Mouse (Mus musculus) liver, adult (tissue): ENCODE data around the gene Cdh8.

Source experiments
- GATA4 ChIP-seq: IDR thresholded peaks from 2 replicates; pipeline ENCODE4 v1.6.1; 2014; ENCODE audit warnings: mild to moderate bottlenecking, low read length; ENCODE audit not compliant: insufficient replicate concordance

Cdh8 gene

GRCm38 (mm10) chr8:99348618-99349017 lies 67.7 kb downstream of the Cdh8 start:
- TF ChIP-seq GATA4: no peak

- no peak for TF ChIP-seq GATA4
Measured at GRCm38 (mm10) chr8:99339310-99339709, 77.0 kb downstream of the Cdh8 start.

- TF ChIP-seq GATA4: no peak
Measured at GRCm38 (mm10) chr8:99327559-99327958, 88.7 kb downstream of the Cdh8 start.

- no peak for TF ChIP-seq GATA4
Measured at GRCm38 (mm10) chr8:99314561-99314960, 101.7 kb downstream of the Cdh8 start.

- no peak for TF ChIP-seq GATA4
Measured at GRCm38 (mm10) chr8:99304184-99304583, 112.1 kb downstream of the Cdh8 start.

GRCm38 (mm10) chr8:99290201-99290600 lies 126.1 kb downstream of the Cdh8 start:
- no peak for TF ChIP-seq GATA4

GRCm38 (mm10) chr8:99285103-99285502 lies 131.2 kb downstream of the Cdh8 start:
- no peak for TF ChIP-seq GATA4

GRCm38 (mm10) chr8:99280375-99280774 lies 135.9 kb downstream of the Cdh8 start:
- no peak for TF ChIP-seq GATA4

- no peak for TF ChIP-seq GATA4
Measured at GRCm38 (mm10) chr8:99267133-99267532, 149.1 kb downstream of the Cdh8 start.

- no peak for TF ChIP-seq GATA4
Measured at GRCm38 (mm10) chr8:99234372-99234771, 181.9 kb downstream of the Cdh8 start.

GRCm38 (mm10) chr8:99223697-99224096 lies 192.6 kb downstream of the Cdh8 start:
- TF ChIP-seq GATA4: no peak

- no peak for TF ChIP-seq GATA4
Measured at GRCm38 (mm10) chr8:99205194-99205593, 211.1 kb downstream of the Cdh8 start.

- no peak for TF ChIP-seq GATA4
Measured at GRCm38 (mm10) chr8:99190643-99191042, 225.6 kb downstream of the Cdh8 start.

GRCm38 (mm10) chr8:99186879-99187278 lies 229.4 kb downstream of the Cdh8 start:
- no peak for TF ChIP-seq GATA4

- no peak for TF ChIP-seq GATA4
Measured at GRCm38 (mm10) chr8:99184186-99184585, 232.1 kb downstream of the Cdh8 start.

GRCm38 (mm10) chr8:99166966-99167365 lies 249.3 kb downstream of the Cdh8 start:
- no peak for TF ChIP-seq GATA4

- no peak for TF ChIP-seq GATA4
Measured at GRCm38 (mm10) chr8:99161633-99162032, 254.6 kb downstream of the Cdh8 start.

GRCm38 (mm10) chr8:99145436-99145835 lies 270.8 kb downstream of the Cdh8 start:
- no peak for TF ChIP-seq GATA4
